Mouse (Mus musculus) heart, embryonic 16.5 days (tissue): ENCODE data around the gene Rora. TPM values are rescaled to one million over a fixed set of nuclear protein-coding genes. Genes with fewer than 3 reads are reported as not detected.

Experiments
- ATAC-seq: fragments of 200-750 bp; cut with Nextera tagmentation; replicated peaks from 2 replicates; pipeline ENCODE4 v1.8.0; 2017; ENCODE audit warnings: moderate number of reproducible peaks; ENCODE audit not compliant: insufficient read depth, low FRiP score; ENCODE audit errors: extremely low read depth
- H3K27ac ChIP-seq: fragments of 300-500 bp; sonication (generic); 2 replicates; pipeline ENCODE4 v1.5.1; 2014; ENCODE audit warnings: mild to moderate bottlenecking, low read length, control low read depth, moderate library complexity
- H3K27me3 ChIP-seq: fragments of 300-500 bp; sonication (generic); 2 replicates; pipeline ENCODE4 v1.6.1; 2014; ENCODE audit warnings: low read length, mixed read lengths; ENCODE audit not compliant: control insufficient read depth, insufficient read depth
- H3K36me3 ChIP-seq: fragments of 300-500 bp; sonication (generic); 2 replicates; pipeline ENCODE4 v1.6.1; 2014; ENCODE audit not compliant: control insufficient read depth, insufficient read depth
- H3K4me1 ChIP-seq: fragments of 300-500 bp; sonication (generic); 2 replicates; pipeline ENCODE4 v1.6.1; 2014; ENCODE audit warnings: low read length, mixed read lengths; ENCODE audit not compliant: control insufficient read depth, insufficient read depth
- H3K4me2 ChIP-seq: fragments of 300-500 bp; sonication (generic); 2 replicates; pipeline ENCODE4 v1.6.1; 2014; ENCODE audit warnings: low read depth, mild to moderate bottlenecking, control low read depth, low read length
- H3K4me3 ChIP-seq: fragments of 300-500 bp; sonication (generic); 2 replicates; pipeline ENCODE4 v1.5.1; 2014; ENCODE audit warnings: mild to moderate bottlenecking, control low read depth, low read length
- H3K9ac ChIP-seq: fragments of 300-500 bp; sonication (generic); 2 replicates; pipeline ENCODE4 v1.6.1; 2014; ENCODE audit warnings: low read length, control low read depth
- H3K9me3 ChIP-seq: fragments of 300-500 bp; sonication (generic); replicated peaks from 2 replicates; pipeline ENCODE4 v1.6.1; 2016; ENCODE audit warnings: low read length; ENCODE audit not compliant: control insufficient read depth
- WGBS: fragments of 180-500 bp; shearing (Covaris S2); extraction: QIAGEN DNeasy Blood & Tissue Kit; methylation state at CpG from one replicate; pipeline ENCODE4 v1.1.7; 2014; 5-methylcytosine and 5-hydroxymethylcytosine counted together
- polyA plus RNA-seq: library from polyadenylated mRNA; unstranded; fragments of >200 nt; fragmentation: Nextera tagmentation; extraction: Ambion mirVana; gene quantifications from 2 replicates; pipeline ENCODE4 v1.2.1, GENCODE M21; 2015

Gene Rora
- polyA plus RNA-seq, 1 experiment from 2014 or later = 9.4 TPM

DNA sequence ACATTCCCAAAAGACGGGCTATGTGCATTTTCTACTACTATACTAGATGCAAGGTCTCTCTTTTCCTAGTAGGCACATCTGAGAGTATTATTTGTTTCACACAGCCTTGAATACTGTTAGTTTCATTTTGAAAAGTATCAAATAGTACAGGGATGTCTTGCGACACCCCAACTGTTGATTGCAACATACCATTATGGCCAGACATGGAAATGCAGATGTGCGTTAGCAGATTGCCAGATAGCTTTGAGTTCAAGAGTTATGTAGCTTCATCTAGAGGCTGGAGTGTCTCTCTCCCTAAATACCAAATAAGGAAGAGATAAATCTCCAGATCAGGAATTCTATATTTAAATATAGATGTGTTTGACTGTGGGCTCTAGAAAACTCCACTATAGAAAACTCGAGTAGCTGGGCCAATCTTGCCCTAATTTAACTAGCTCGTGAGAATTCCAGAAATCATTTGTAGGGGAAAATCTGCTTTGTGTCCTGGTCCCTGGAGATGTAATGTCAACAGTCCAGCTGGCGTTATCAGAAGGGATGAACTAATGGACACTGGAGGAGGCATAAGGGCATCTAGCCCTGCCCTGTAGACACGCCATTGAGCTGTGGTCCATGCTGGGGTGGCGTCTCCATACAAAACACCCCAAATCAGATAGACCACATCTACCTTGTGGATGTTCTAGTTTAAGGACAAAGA lies 390.5 kb downstream of the Rora start:
- Histone ChIP-seq H3K4me2 (no peak overlapping the region), H3K4me3 (no peak overlapping the region), H3K9ac (no peak overlapping the region), H3K36me3 (no peaks in the 10 kb centered on the region), H3K9me3 (peaks cover 3% of the 10 kb centered on the region; the same call in 1 of the 2 replicates), H3K27me3 (no peaks in the 10 kb centered on the region), H3K27ac (no peak overlapping the region), H3K4me1 (peaks cover 8% of the 10 kb centered on the region)
- 80% methylated on average over 8 of the region's 8 CpGs for WGBS
- no peak for ATAC-seq

DNA sequence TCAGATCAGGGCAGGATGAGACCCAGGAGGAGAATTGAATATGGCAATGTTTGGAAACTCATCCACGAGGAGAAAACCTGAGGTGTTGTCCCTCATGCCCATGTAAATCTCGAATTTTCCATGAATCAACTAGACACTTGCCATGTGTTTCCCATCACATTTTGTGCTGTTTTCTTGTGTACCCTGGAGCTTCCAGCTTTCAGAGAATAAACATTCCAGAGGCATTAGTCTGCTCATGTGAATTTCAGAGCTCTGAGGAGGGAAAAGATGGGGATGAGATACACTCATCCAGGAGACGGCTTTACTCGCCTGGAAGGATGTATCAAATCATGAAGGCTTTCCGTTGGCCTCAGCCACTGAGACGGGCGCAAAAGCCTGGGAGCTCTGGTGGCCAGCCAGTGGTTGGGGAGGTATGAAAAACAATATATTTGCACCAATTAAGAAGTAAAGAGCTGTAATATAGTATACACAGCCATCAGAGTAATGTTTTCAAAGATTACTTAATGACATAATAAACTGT lies 391.1 kb downstream of the Rora start:
- Histone ChIP-seq H3K4me3 (no peak overlapping the region), H3K4me2 (no peak overlapping the region), H3K9me3 (peaks cover 3% of the 10 kb centered on the region; the same call in 1 of the 2 replicates), H3K9ac (no peak overlapping the region), H3K4me1 (peaks cover 8% of the 10 kb centered on the region), H3K27ac (no peak overlapping the region), H3K36me3 (no peaks in the 10 kb centered on the region), H3K27me3 (no peaks in the 10 kb centered on the region)
- 80% methylated on average over 7 of the region's 7 CpGs for WGBS
- ATAC-seq = no peak

DNA sequence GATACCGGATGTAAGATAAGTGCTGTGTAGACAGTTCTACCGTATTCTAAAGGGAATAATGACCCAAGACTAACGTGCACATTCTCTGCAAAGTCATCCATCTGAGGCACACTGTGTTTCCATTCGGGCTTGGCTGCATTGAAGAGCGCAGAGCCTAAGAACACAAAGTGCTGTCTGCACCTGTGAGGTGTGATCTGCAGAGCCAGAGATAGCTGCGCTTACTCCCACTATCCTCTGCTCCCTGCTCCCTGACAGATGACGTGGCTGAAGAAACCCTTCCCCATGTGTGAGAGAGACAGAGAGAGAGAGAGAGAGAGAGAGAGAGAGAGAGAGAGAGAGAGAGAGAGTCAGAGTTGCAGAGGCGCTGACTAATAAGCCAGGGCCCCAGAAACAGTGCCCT lies 392.3 kb downstream of the Rora start:
- no peaks in the 10 kb centered on the region for H3K36me3 ChIP-seq
- peaks cover 3% of the 10 kb centered on the region; the same call in 1 of the 2 replicates for H3K9me3 ChIP-seq
- H3K4me1 ChIP-seq = peaks cover 8% of the 10 kb centered on the region
- no peak overlapping the region for H3K9ac ChIP-seq
- H3K27me3 ChIP-seq = no peaks in the 10 kb centered on the region
- H3K4me2 ChIP-seq = no peak overlapping the region
- ATAC-seq = peak; percentile 90
- no peak overlapping the region for H3K4me3 ChIP-seq
- H3K27ac ChIP-seq = no peak overlapping the region
- 47% methylated on average over 8 of the region's 8 CpGs for WGBS

DNA sequence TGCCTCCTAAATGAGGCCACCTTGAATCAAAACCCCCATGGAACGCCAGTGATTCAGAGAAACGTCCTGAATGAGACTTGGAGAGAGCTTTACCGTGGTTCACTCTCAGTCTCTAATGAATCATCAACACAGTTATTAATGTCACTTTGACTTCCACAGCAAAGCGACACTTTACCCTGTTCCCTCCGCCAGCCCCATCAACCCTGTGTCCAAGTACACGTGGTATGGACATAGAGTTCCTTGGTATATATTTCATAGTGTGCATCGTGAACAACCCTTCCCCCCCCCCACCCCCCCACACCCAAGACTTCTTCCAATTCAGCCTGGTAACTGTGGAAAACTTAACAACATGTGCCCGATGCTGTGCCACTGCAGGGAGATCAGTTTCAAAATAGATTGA lies 397.3 kb downstream of the Rora start:
- WGBS = 79% methylated on average over 8 of the region's 8 CpGs
- no peak for ATAC-seq
- H3K27ac ChIP-seq = no peak overlapping the region
- H3K27me3 ChIP-seq = no peaks in the 10 kb centered on the region
- no peaks in the 10 kb centered on the region for H3K36me3 ChIP-seq
- H3K4me1 ChIP-seq = peaks cover 8% of the 10 kb centered on the region
- H3K9ac ChIP-seq = no peak overlapping the region
- H3K9me3 ChIP-seq = no peaks in the 10 kb centered on the region
- H3K4me3 ChIP-seq = no peak overlapping the region
- H3K4me2 ChIP-seq = no peak overlapping the region

DNA sequence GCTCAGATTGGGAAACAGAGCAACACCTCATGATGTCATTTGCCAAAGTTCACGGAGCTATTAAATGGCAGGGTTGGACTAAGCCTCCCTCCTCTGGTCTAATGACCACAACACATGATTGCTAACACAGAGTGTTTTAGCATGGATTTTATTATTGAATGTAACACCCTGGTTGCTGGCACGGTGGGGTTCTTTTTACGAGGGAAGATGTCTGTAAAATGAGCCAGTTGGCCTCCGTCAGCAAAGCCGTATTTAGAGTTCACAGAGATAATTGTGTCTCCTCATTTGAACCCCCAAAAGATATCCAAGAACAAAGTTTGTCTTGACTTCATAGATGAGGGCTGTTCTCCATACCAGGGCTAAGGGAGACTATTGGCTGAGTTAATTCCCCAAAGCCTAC lies 398.3 kb downstream of the Rora start:
- H3K9me3 ChIP-seq = no peaks in the 10 kb centered on the region

DNA sequence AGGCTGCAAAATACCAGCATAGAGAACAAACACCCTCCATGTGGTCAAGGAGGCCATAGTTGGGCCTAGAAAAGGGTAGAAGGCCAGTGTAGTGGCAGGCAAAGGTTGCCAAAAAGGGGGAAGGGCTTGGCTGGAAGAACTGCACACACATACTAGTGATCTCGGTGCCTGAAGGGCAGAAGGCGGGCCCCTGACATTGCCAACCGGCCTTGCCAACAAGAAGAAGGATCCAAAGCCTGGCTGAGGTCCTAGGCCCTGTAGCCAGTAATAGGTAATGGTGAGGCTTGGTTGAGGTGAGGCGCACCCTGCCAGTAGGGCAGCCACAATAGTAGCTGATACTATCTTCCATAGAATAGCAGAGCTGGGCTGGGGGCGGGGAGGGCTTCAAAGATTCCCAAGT lies 401.7 kb downstream of the Rora start:
- Histone ChIP-seq H3K4me1 (no peaks in the 10 kb centered on the region), H3K4me2 (no peak overlapping the region), H3K36me3 (no peaks in the 10 kb centered on the region), H3K4me3 (no peak overlapping the region), H3K9ac (no peak overlapping the region), H3K9me3 (no peaks in the 10 kb centered on the region), H3K27me3 (no peaks in the 10 kb centered on the region), H3K27ac (no peak overlapping the region)
- no peak for ATAC-seq
- 94% methylated on average over 5 of the region's 5 CpGs for WGBS

More for the DNA sequence above, 398.3 kb downstream of the Rora start:
- ATAC-seq = no peak
- H3K4me1 ChIP-seq = peaks cover 8% of the 10 kb centered on the region
- no peak overlapping the region for H3K27ac ChIP-seq
- no peak overlapping the region for H3K9ac ChIP-seq
- no peaks in the 10 kb centered on the region for H3K27me3 ChIP-seq
- 87% methylated on average over 5 of the region's 5 CpGs for WGBS
- H3K4me3 ChIP-seq = no peak overlapping the region
- no peaks in the 10 kb centered on the region for H3K36me3 ChIP-seq
- no peak overlapping the region for H3K4me2 ChIP-seq

DNA sequence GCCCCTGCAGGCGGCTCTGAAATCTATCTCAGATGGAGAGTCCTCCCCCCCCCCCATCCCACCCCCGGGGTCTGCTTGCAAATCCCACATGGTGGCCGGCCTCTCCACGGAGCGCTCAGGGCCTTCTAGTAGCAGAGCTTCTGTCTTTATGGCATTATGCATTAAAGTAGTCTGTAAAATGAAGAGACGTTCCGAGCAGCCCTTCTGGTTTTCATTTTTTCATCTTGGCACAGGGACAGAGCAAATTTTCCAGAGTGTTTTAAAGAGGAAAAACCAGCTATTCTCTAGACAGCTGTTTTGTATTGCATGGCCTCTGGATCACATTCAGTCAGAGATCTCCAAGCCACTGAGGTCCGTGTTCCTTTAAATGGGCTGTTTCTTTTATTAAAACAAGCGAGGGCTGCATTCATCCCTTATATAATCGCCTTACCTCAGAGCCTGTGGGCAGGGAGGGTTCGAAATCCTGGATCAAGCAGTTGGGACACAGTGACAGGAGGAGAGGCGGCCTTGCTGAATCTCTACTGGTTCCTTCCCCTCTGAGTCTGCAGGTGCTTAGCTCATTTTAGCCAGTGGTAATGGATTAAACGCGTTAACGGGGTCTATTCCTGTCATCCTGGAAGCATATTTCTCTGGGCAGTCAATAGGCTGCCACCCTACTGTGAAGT lies 417.7 kb downstream of the Rora start:
- H3K27me3 ChIP-seq = no peaks in the 10 kb centered on the region
- no peak for ATAC-seq
- H3K9me3 ChIP-seq = no peaks in the 10 kb centered on the region
- H3K4me1 ChIP-seq = no peaks in the 10 kb centered on the region
- peak overlapping the region; percentile 23; the same call in 1 of the 2 replicates for H3K27ac ChIP-seq
- H3K9ac ChIP-seq = no peak overlapping the region
- no peak overlapping the region for H3K4me3 ChIP-seq
- no peak overlapping the region for H3K4me2 ChIP-seq
- H3K36me3 ChIP-seq = no peaks in the 10 kb centered on the region
- 63% methylated on average over 15 of the region's 15 CpGs for WGBS

DNA sequence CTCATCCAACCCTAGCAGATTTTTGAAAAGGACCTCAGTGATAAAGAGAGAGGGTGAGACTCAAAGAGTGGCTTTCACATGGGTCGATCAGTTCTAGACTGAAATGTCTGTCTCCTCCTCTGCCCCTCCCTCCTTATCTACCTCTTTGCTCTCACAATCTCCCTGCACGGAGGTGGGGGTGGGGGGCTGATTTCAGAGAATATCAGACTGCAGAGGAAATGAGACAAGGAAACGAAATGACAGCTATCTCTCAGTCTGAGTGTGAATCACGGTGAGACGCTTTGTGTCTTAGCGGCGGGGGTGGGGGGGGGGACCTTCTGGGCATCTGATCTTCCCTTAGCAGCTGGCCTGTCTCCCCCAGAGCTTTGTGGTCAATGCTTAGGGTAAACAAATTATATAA lies 419.7 kb downstream of the Rora start:
- Histone ChIP-seq H3K4me2 (no peak overlapping the region), H3K9ac (no peak overlapping the region), H3K36me3 (no peaks in the 10 kb centered on the region), H3K9me3 (no peaks in the 10 kb centered on the region), H3K27ac (no peak overlapping the region), H3K27me3 (no peaks in the 10 kb centered on the region), H3K4me3 (no peak overlapping the region), H3K4me1 (no peaks in the 10 kb centered on the region)
- 45% methylated on average over 7 of the region's 7 CpGs for WGBS
- ATAC-seq = no peak

DNA sequence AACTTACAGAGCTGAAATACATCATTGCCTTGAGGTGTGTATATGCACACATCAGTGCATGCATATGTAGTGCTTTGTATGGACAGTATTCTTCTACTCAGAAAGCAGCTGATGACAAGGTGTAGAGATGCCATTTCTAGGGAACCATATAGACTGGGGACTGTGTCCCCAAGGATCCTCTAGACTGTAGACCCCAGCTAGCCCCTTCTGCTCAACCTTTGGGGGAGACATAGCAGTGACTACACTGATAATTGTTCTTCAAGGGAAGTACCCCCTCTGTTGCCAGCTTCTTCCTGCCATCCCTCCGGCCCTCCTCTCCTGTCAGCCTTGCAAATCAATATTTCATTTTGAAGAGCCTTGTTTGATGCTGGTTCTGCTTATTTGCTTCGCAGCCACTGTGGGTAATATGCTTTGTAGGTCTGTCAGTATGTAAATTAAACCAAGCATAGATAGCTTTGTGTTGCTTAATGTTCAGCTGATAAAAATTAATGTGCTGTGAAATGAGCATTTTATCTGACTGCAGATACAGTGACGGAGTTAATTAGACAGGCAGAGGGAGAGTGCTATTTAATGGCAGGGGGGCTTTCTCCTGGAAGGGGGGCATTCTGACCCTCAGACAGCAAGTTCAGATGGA lies 430.6 kb downstream of the Rora start:
- H3K4me3 ChIP-seq = no peak overlapping the region
- peaks cover 7% of the 10 kb centered on the region for H3K4me1 ChIP-seq
- no peaks in the 10 kb centered on the region for H3K27me3 ChIP-seq
- no peak overlapping the region for H3K4me2 ChIP-seq
- no peak overlapping the region for H3K9ac ChIP-seq
- H3K9me3 ChIP-seq = no peaks in the 10 kb centered on the region
- no peaks in the 10 kb centered on the region for H3K36me3 ChIP-seq
- H3K27ac ChIP-seq = no peak overlapping the region
- ATAC-seq = no peak
- WGBS = 72% methylated on average over 3 of the region's 3 CpGs
